Mouse (Mus musculus): Measurements from ENCODE around the gene Lpp. TPM values are rescaled to one million over a fixed set of nuclear protein-coding genes. Genes with fewer than 3 reads are reported as not detected.

The Lpp gene
- polyA plus RNA-seq, 1 experiment from 2014 or later: 107 TPM

GRCm38 (mm10) chr16:24403733-24404380 is 10.6 kb downstream of the Lpp start:
- peaks cover 13% of the 10 kb centered on the region; the same call in 1 of the 2 replicates for H3K9me3 ChIP-seq (ENCODE audit: control insufficient read depth, low read depth, low read length)
- 67% methylated on average over 8 of the region's 8 CpGs for WGBS
- no peak overlapping the region for H3K4me3 ChIP-seq (ENCODE audit: low read depth, low read length)
- H3K36me3 ChIP-seq (ENCODE audit: control insufficient read depth, insufficient read depth, low read length): no peaks in the 10 kb centered on the region; the same call in 1 of the 2 replicates
- H3K9ac ChIP-seq (replicated peaks; ENCODE audit: low read depth, low read length): no peak overlapping the region
- 0 out of 2 replicates have a peak, but pooled peaks cover 6% of the 10 kb centered on the region for H3K4me1 ChIP-seq (ENCODE audit: control insufficient read depth, insufficient read depth, low read length)
- H3K27me3 ChIP-seq (ENCODE audit: control insufficient read depth, insufficient read depth, low read length): no peaks in the 10 kb centered on the region
- peak overlapping the region; percentile 63; the same call in 1 of the 2 replicates for H3K27ac ChIP-seq (ENCODE audit: low read length)
- peak; percentile 72; the same call in 1 of the 2 replicates for ATAC-seq (ENCODE audit: insufficient number of reproducible peaks, insufficient read depth, low FRiP score, low read depth)
- no peak overlapping the region for H3K4me2 ChIP-seq (replicated peaks; ENCODE audit: low read depth, low read length)

GRCm38 (mm10) chr16:24406521-24406920 is 13.2 kb downstream of the Lpp start:
- Histone ChIP-seq H3K4me3 (ENCODE audit: low read depth, low read length) (no peak overlapping the region), H3K9ac (replicated peaks; ENCODE audit: low read depth, low read length) (no peak overlapping the region), H3K9me3 (ENCODE audit: control insufficient read depth, low read depth, low read length) (peaks cover 13% of the 10 kb centered on the region; the same call in 1 of the 2 replicates), H3K27me3 (ENCODE audit: control insufficient read depth, insufficient read depth, low read length) (no peaks in the 10 kb centered on the region), H3K4me1 (ENCODE audit: control insufficient read depth, insufficient read depth, low read length) (0 out of 2 replicates have a peak, but pooled peaks cover 2% of the 10 kb centered on the region), H3K36me3 (ENCODE audit: control insufficient read depth, insufficient read depth, low read length) (no peaks in the 10 kb centered on the region; the same call in 1 of the 2 replicates), H3K4me2 (replicated peaks; ENCODE audit: low read depth, low read length) (no peak overlapping the region), H3K27ac (ENCODE audit: low read length) (no peak overlapping the region)
- ATAC-seq (ENCODE audit: insufficient number of reproducible peaks, insufficient read depth, low FRiP score, low read depth): no peak
- 95% methylated on average over 2 of the region's 2 CpGs for WGBS

GRCm38 (mm10) chr16:24411281-24411680 is 18.0 kb downstream of the Lpp start:
- no peak overlapping the region for H3K4me3 ChIP-seq (ENCODE audit: low read depth, low read length)
- 80% methylated on average over 6 of the region's 6 CpGs for WGBS
- ATAC-seq (ENCODE audit: insufficient number of reproducible peaks, insufficient read depth, low FRiP score, low read depth): no peak

GRCm38 (mm10) chr16:24412193-24412592 is 18.9 kb downstream of the Lpp start:
- WGBS: 93% methylated on average over 5 of the region's 5 CpGs
- no peaks in the 10 kb centered on the region for H3K9me3 ChIP-seq (ENCODE audit: control insufficient read depth, low read depth, low read length)
- no peak overlapping the region for H3K27ac ChIP-seq (ENCODE audit: low read length)
- ATAC-seq (ENCODE audit: insufficient number of reproducible peaks, insufficient read depth, low FRiP score, low read depth): no peak
- no peak overlapping the region for H3K4me2 ChIP-seq (replicated peaks; ENCODE audit: low read depth, low read length)
- no peaks in the 10 kb centered on the region for H3K27me3 ChIP-seq (ENCODE audit: control insufficient read depth, insufficient read depth, low read length)
- no peaks in the 10 kb centered on the region; the same call in 1 of the 2 replicates for H3K36me3 ChIP-seq (ENCODE audit: control insufficient read depth, insufficient read depth, low read length)
- H3K9ac ChIP-seq (replicated peaks; ENCODE audit: low read depth, low read length): no peak overlapping the region
- H3K4me3 ChIP-seq (ENCODE audit: low read depth, low read length): no peak overlapping the region
- no peaks in the 10 kb centered on the region for H3K4me1 ChIP-seq (ENCODE audit: control insufficient read depth, insufficient read depth, low read length)

More at GRCm38 (mm10) chr16:24411281-24411680, 18.0 kb downstream of the Lpp start:
- Histone ChIP-seq H3K4me2 (replicated peaks; ENCODE audit: low read depth, low read length) (no peak overlapping the region), H3K27me3 (ENCODE audit: control insufficient read depth, insufficient read depth, low read length) (no peaks in the 10 kb centered on the region), H3K9me3 (ENCODE audit: control insufficient read depth, low read depth, low read length) (peaks cover 7% of the 10 kb centered on the region; the same call in 1 of the 2 replicates), H3K4me1 (ENCODE audit: control insufficient read depth, insufficient read depth, low read length) (no peaks in the 10 kb centered on the region), H3K9ac (replicated peaks; ENCODE audit: low read depth, low read length) (no peak overlapping the region), H3K27ac (ENCODE audit: low read length) (no peak overlapping the region), H3K36me3 (ENCODE audit: control insufficient read depth, insufficient read depth, low read length) (no peaks in the 10 kb centered on the region; the same call in 1 of the 2 replicates)

DNA sequence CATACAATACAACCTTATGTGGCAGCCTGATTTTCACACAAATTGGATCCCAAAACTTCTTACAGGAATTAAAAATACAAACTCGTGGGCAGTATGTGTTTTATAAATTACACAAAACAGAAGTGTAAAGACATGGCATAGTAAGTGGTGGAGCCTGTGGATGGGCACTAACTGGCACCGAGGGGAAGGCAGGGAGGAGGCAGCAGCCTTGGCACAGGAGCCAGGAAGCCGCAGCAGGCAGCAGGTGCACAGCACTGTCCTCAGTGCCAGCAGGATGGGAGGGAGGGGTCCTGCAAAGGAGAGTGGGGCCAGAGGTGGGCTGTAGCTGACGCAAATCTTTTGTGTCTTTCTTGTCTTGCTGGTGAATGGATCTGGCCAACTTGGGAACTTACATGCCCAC is 19.8 kb downstream of the Lpp start:
- no peaks in the 10 kb centered on the region for H3K4me1 ChIP-seq (ENCODE audit: control insufficient read depth, insufficient read depth, low read length)
- ATAC-seq (ENCODE audit: insufficient number of reproducible peaks, insufficient read depth, low FRiP score, low read depth): no peak
- no peaks in the 10 kb centered on the region for H3K27me3 ChIP-seq (ENCODE audit: control insufficient read depth, insufficient read depth, low read length)
- H3K27ac ChIP-seq (ENCODE audit: low read length): no peak overlapping the region
- no peaks in the 10 kb centered on the region; the same call in 1 of the 2 replicates for H3K36me3 ChIP-seq (ENCODE audit: control insufficient read depth, insufficient read depth, low read length)
- WGBS: 89% methylated on average over 4 of the region's 4 CpGs
- no peaks in the 10 kb centered on the region for H3K9me3 ChIP-seq (ENCODE audit: control insufficient read depth, low read depth, low read length)
- no peak overlapping the region for H3K4me2 ChIP-seq (replicated peaks; ENCODE audit: low read depth, low read length)
- no peak overlapping the region for H3K4me3 ChIP-seq (ENCODE audit: low read depth, low read length)
- no peak overlapping the region for H3K9ac ChIP-seq (replicated peaks; ENCODE audit: low read depth, low read length)

GRCm38 (mm10) chr16:24418022-24418421 is 24.7 kb downstream of the Lpp start:
- no peaks in the 10 kb centered on the region; the same call in 1 of the 2 replicates for H3K36me3 ChIP-seq (ENCODE audit: control insufficient read depth, insufficient read depth, low read length)
- WGBS: 67% methylated on average over 4 of the region's 4 CpGs

DNA sequence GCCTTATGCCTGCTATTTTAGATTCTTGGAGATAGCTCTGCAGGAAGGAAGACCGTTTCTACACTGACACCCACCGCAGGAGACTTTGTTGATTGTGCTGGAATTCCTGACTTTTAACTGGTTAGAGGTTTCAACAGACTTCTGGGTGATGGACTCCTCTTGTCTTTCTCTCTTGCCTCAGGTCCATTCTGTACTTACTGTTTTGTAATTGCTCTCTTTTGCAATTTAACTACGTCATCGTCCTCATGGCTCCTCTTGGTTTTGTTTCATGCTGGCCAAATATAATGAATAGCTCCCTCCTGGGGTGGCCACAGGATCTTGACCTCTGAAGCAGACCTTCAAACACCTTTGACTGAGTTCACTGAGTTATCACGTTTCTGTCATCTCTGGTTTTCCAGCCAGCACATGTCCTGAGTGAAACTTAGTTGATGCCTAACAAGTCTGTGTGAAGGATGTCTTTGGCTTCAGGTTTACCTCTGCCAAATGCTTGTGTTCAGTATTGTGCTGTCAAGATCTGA is 27.4 kb downstream of the Lpp start:
- H3K4me3 ChIP-seq (ENCODE audit: low read depth, low read length): no peak overlapping the region
- WGBS: 70% methylated on average over 5 of the region's 5 CpGs
- H3K9ac ChIP-seq (replicated peaks; ENCODE audit: low read depth, low read length): no peak overlapping the region
- 0 out of 2 replicates have a peak, but pooled peaks cover 3% of the 10 kb centered on the region for H3K4me1 ChIP-seq (ENCODE audit: control insufficient read depth, insufficient read depth, low read length)
- ATAC-seq (ENCODE audit: insufficient number of reproducible peaks, insufficient read depth, low FRiP score, low read depth): no peak
- no peaks in the 10 kb centered on the region for H3K27me3 ChIP-seq (ENCODE audit: control insufficient read depth, insufficient read depth, low read length)
- H3K4me2 ChIP-seq (replicated peaks; ENCODE audit: low read depth, low read length): no peak overlapping the region
- H3K9me3 ChIP-seq (ENCODE audit: control insufficient read depth, low read depth, low read length): no peaks in the 10 kb centered on the region
- H3K27ac ChIP-seq (ENCODE audit: low read length): no peak overlapping the region
- no peaks in the 10 kb centered on the region; the same call in 1 of the 2 replicates for H3K36me3 ChIP-seq (ENCODE audit: control insufficient read depth, insufficient read depth, low read length)

More at GRCm38 (mm10) chr16:24418022-24418421, 24.7 kb downstream of the Lpp start:
- H3K9me3 ChIP-seq (ENCODE audit: control insufficient read depth, low read depth, low read length): no peaks in the 10 kb centered on the region
- no peak overlapping the region for H3K4me3 ChIP-seq (ENCODE audit: low read depth, low read length)
- no peak for ATAC-seq (ENCODE audit: insufficient number of reproducible peaks, insufficient read depth, low FRiP score, low read depth)
- no peak overlapping the region for H3K9ac ChIP-seq (replicated peaks; ENCODE audit: low read depth, low read length)
- H3K4me2 ChIP-seq (replicated peaks; ENCODE audit: low read depth, low read length): no peak overlapping the region
- H3K4me1 ChIP-seq (ENCODE audit: control insufficient read depth, insufficient read depth, low read length): 0 out of 2 replicates have a peak, but pooled peaks cover 3% of the 10 kb centered on the region
- no peaks in the 10 kb centered on the region for H3K27me3 ChIP-seq (ENCODE audit: control insufficient read depth, insufficient read depth, low read length)
- H3K27ac ChIP-seq (ENCODE audit: low read length): no peak overlapping the region

DNA sequence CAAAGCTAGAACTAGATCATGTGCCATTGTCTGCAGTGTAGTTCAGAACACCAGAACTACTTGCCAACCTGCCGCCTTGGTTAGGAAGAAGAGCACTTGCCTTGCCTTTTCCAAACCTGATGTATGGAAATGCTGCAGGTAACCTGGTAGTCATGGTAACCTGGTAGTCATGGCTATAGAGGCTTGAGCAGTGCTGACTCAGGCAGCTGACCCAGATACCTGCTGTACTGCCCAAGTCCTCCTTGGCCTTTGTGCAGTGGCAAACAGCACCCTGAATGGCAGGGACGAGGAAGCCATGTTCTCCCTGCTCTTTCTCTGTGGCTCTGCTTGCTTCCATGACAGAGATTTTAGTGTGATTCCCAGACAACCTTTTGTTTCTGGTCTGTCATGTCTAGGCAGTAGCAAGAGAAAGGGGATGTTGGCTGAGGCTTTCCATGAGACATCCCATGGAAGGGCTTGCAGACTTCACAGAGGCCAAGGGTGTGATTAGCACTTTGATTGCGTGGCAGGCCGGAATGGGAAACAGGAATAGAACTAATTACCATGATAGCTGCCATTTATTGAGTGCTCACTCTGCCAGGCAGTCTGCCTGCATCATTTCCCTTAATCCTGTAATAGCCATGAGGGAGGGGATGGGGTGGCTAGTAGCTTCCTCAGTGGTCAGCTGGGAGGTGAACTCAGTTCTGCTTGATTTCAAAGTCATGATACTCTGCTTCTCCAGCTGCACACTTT is 28.5 kb downstream of the Lpp start:
- Histone ChIP-seq H3K4me2 (replicated peaks; ENCODE audit: low read depth, low read length) (no peak overlapping the region), H3K9me3 (ENCODE audit: control insufficient read depth, low read depth, low read length) (no peaks in the 10 kb centered on the region), H3K36me3 (ENCODE audit: control insufficient read depth, insufficient read depth, low read length) (no peaks in the 10 kb centered on the region), H3K4me3 (ENCODE audit: low read depth, low read length) (no peak overlapping the region), H3K4me1 (ENCODE audit: control insufficient read depth, insufficient read depth, low read length) (0 out of 2 replicates have a peak, but pooled peaks cover 3% of the 10 kb centered on the region), H3K27ac (ENCODE audit: low read length) (no peak overlapping the region), H3K9ac (replicated peaks; ENCODE audit: low read depth, low read length) (no peak overlapping the region), H3K27me3 (ENCODE audit: control insufficient read depth, insufficient read depth, low read length) (no peaks in the 10 kb centered on the region)
- ATAC-seq (ENCODE audit: insufficient number of reproducible peaks, insufficient read depth, low FRiP score, low read depth): no peak
- WGBS: 90% methylated on average over 4 of the region's 4 CpGs
